9 mouse cellular contexts compared by ENCODE assay signal in the genomic region with DNA sequence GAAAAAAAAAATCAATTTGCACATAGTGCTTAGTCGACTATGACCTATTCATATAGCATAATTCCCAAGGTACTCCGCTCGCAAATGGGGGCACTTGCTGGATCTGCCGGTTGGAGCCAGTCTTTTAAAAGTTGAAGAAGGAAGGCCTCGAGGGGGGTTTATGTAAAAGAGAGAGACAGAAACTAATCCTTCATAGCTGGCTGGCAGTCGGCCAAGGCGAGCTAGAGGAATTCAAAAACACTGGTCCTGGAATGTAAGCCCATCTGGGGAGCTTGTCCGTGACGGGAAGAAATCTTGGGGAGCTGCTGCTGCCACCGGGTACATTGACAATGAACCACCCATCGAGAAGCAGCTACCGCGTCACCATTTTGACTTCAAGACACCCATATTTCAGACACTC.
DNase-seq lines count a peak whose midpoint lies in the region; ATAC-seq lines count a peak whose summit lies in the region.
"Had no signal": no experiment of that assay in that cellular context is flagged by ENCODE, and none has a peak within 500 bp of the region (broad histone marks: within the 10 kb centered on the region; RNA-seq: fewer than 3 reads in every experiment).

No protein-coding gene starts in this region.

- H3K36me3 ChIP-seq in hindbrain, embryonic 15.5 days, result no peaks in the 10 kb centered on the region
- H3K36me3 ChIP-seq in midbrain, embryonic 12.5 days, result no peaks in the 10 kb centered on the region
- no peaks in the 10 kb centered on the region for H3K36me3 ChIP-seq in stomach, embryonic 16.5 days (ENCODE audit: control insufficient read depth, insufficient read depth, low read length)

- peak overlapping the region; percentile 38 for H3K4me2 ChIP-seq in hindbrain, embryonic 15.5 days
- peak overlapping the region; percentile 18; the same call in 1 of the 2 replicates for H3K4me2 ChIP-seq in midbrain, embryonic 12.5 days (replicated peaks)
- peak overlapping the region; percentile 43 for H3K4me2 ChIP-seq in stomach, embryonic 16.5 days (ENCODE audit: low read depth, low read length)

- H3K9ac ChIP-seq in hindbrain, embryonic 15.5 days, result no peak overlapping the region
- H3K9ac ChIP-seq in midbrain, embryonic 12.5 days (replicated peaks), result no peak overlapping the region
- H3K9ac ChIP-seq in stomach, embryonic 16.5 days (ENCODE audit: low read length), result no peak overlapping the region

- no peak overlapping the region for H3K27ac ChIP-seq in hindbrain, embryonic 15.5 days (replicated peaks)
- no peak overlapping the region for H3K27ac ChIP-seq in midbrain, embryonic 12.5 days (replicated peaks)
- peak overlapping the region; percentile 42; the same call in 1 of the 2 replicates for H3K27ac ChIP-seq in stomach, embryonic 16.5 days (ENCODE audit: low read length)

- no peaks in the 10 kb centered on the region for H3K9me3 ChIP-seq in hindbrain, embryonic 15.5 days
- H3K9me3 ChIP-seq in midbrain, embryonic 12.5 days, result peaks cover 9% of the 10 kb centered on the region; the same call in 1 of the 2 replicates
- peaks cover 8% of the 10 kb centered on the region for H3K9me3 ChIP-seq in stomach, embryonic 16.5 days (replicated peaks; ENCODE audit: control insufficient read depth, low read length)

- peaks cover 5% of the 10 kb centered on the region for H3K4me1 ChIP-seq in hindbrain, embryonic 15.5 days (replicated peaks)
- peaks cover 6% of the 10 kb centered on the region; the same call in 1 of the 2 replicates for H3K4me1 ChIP-seq in midbrain, embryonic 12.5 days
- no peaks in the 10 kb centered on the region; the same call in 1 of the 2 replicates for H3K4me1 ChIP-seq in stomach, embryonic 16.5 days (ENCODE audit: control insufficient read depth, insufficient read depth, low read length)
- H3K4me1 ChIP-seq: megakaryocyte, embryonic 14.5 days had no signal

- H3K4me3 ChIP-seq in hindbrain, embryonic 15.5 days, result 0 out of 2 replicates have a peak overlapping the region, but pooled peaks have one; percentile 0
- H3K4me3 ChIP-seq in midbrain, embryonic 12.5 days, result no peak overlapping the region
- no peak overlapping the region; the same call in 1 of the 2 replicates for H3K4me3 ChIP-seq in stomach, embryonic 16.5 days (replicated peaks; ENCODE audit: low read length)
- H3K4me3 ChIP-seq: megakaryocyte, embryonic 14.5 days had no signal

- 25% methylated on average over 13 of the region's 13 CpGs for WGBS in hindbrain, embryonic 15.5 days
- 18% methylated on average over 13 of the region's 13 CpGs for WGBS in midbrain, embryonic 12.5 days
- WGBS in stomach, embryonic 16.5 days, result 27% methylated on average over 13 of the region's 13 CpGs

- DNase-seq in adrenal gland, adult 2 months, result peak; percentile 55
- DNase-seq in cerebellum, postnatal 10 days, result peak; percentile 69 to 70
- DNase-seq in frontal cortex, postnatal 25 days (ENCODE audit: low spot score in 2 of 2), result peak; percentile 8 to 18
- DNase-seq in layer of hippocampus, postnatal 14 days (ENCODE audit: low spot score in 2 of 2), result peak; percentile 30 to 39
- DNase-seq in spleen, postnatal 4 days (ENCODE audit: low spot score in 2 of 2), result no peak

- peak; percentile 56; the same call in 1 of the 2 replicates for ATAC-seq in hindbrain, embryonic 15.5 days (ENCODE audit: low FRiP score, low read depth)
- ATAC-seq in midbrain, embryonic 12.5 days (ENCODE audit: low FRiP score, low read depth), result peak; percentile 92
- peak; percentile 66; the same call in 1 of the 2 replicates for ATAC-seq in stomach, embryonic 16.5 days (ENCODE audit: insufficient read depth, low FRiP score)

- H3K27me3 ChIP-seq in hindbrain, embryonic 15.5 days, result no peaks in the 10 kb centered on the region
- no peaks in the 10 kb centered on the region for H3K27me3 ChIP-seq in midbrain, embryonic 12.5 days
- H3K27me3 ChIP-seq in stomach, embryonic 16.5 days (ENCODE audit: control insufficient read depth, insufficient read depth, low read length), result no peaks in the 10 kb centered on the region
- H3K27me3 ChIP-seq: megakaryocyte, embryonic 14.5 days had no signal

Comparison
In these comparisons a context has a peak if more than half of its experiments do, and no peak if none do; other contexts are left out.
1. DNase-seq: peak in adrenal gland, adult 2 months (single experiment), cerebellum, postnatal 10 days (2 of 2), frontal cortex, postnatal 25 days (2 of 2) and layer of hippocampus, postnatal 14 days (2 of 2); none in spleen, postnatal 4 days (0 of 2).
2. Peak in every context shown above with its lines, with median percentiles within 50 percentile points of each other: ATAC-seq and H3K4me2 ChIP-seq.